Comparison of ENCODE assay signal across 9 mouse cellular contexts in the genomic region with DNA sequence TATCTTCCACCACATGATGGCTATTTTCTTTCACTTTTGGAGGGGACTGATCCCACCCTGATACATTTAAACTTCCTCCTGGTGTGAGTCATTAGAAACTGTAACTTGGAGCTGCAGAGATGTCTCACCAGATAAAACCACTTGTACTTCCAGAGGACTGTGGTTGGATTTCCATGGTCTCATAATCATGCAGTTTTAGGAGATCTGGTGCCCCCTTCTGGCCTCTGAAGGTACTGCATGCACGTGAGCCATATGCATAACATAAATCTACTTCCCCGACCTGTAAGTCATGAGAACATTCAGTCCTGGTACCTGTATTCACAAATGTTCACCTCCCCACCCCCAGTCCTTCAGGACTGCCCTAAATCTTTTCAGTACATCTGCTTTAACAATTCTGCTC. TPM values are rescaled to one million over a fixed set of nuclear protein-coding genes. Genes with fewer than 3 reads are reported as not detected.
A peak's percentile ranks its signal among the peaks of the same experiment; 100 is the strongest.
DNase-seq lines count a peak whose midpoint lies in the region; TF ChIP-seq lines count a peak whose summit lies in the region.
"Had no signal": no experiment of that assay in that cellular context is flagged by ENCODE, and none has a peak within 500 bp of the region (broad histone marks: within the 10 kb centered on the region; RNA-seq: fewer than 3 reads in every experiment).

No protein-coding gene starts in this region.

- TF ChIP-seq CTCF in thymus, adult 2 months (IDR thresholded peaks at IDR 0.05; ENCODE audit: borderline replicate concordance, control insufficient read depth, extremely low read depth, insufficient read depth, low read length, poor library complexity): no peak

- peak; percentile 31 for DNase-seq in heart, postnatal 4 days
- no peak for DNase-seq in heart, adult 11 months
- peak; percentile 63 for DNase-seq in A20 (ENCODE audit: low read depth, low spot score)
- DNase-seq in Muller cell, postnatal 12 days (ENCODE audit: inconsistent ontology term): peak; percentile 30
- DNase-seq in induced T-regulatory cell, adult 2 months (ENCODE audit: low read depth): peak; percentile 70
- DNase-seq in thymus, adult 2 months: peak; percentile 58
- no peak for DNase-seq in urinary bladder, adult 18-20 months (ENCODE audit: low spot score in 2 of 2)
- no peak for DNase-seq in frontal cortex, postnatal 36 days (ENCODE audit: low spot score in 2 of 2)

- no peak overlapping the region for H3K4me3 ChIP-seq in thymus, adult 2 months (ENCODE audit: control insufficient read depth, insufficient read depth, low read length)
- H3K4me3 ChIP-seq: embryonic facial prominence, embryonic 12.5 days had no signal

- no peak overlapping the region for H3K27ac ChIP-seq in thymus, adult 2 months (ENCODE audit: control insufficient read depth, insufficient read depth, low read length)
- H3K27ac ChIP-seq: embryonic facial prominence, embryonic 12.5 days had no signal

- H3K36me3 ChIP-seq in thymus, adult 2 months (ENCODE audit: control insufficient read depth, insufficient read depth, low read length): no peaks in the 10 kb centered on the region
- H3K36me3 ChIP-seq: embryonic facial prominence, embryonic 12.5 days had no signal

- no peaks in the 10 kb centered on the region for H3K4me1 ChIP-seq in thymus, adult 2 months (replicated peaks; ENCODE audit: control insufficient read depth, insufficient read depth, low read length)
- H3K4me1 ChIP-seq: embryonic facial prominence, embryonic 12.5 days had no signal

- TF ChIP-seq POLR2A in thymus, adult 2 months (IDR thresholded peaks at IDR 0.05; ENCODE audit: control insufficient read depth, extremely low read depth, insufficient read depth, low read length, poor library complexity): no peak

- H3K27me3 ChIP-seq in thymus, adult 2 months (ENCODE audit: control insufficient read depth, insufficient read depth, low read length): no peaks in the 10 kb centered on the region
- H3K27me3 ChIP-seq: embryonic facial prominence, embryonic 12.5 days had no signal

- WGBS in thymus, adult 2 months: 35% methylated on average over 2 of the region's 2 CpGs

RNA-seq across cellular contexts. Expression of gene 1700010I14Rik, which starts 54.6 kb away (rescaled TPM):
- total RNA-seq in heart, postnatal 4 days (2021): under 1 TPM in 1 of 2 experiments, not detected in 1; 0.36 TPM
- polyA plus RNA-seq in thymus, adult 2 months (2012; rRNA removed): 2.2 and 2.4 TPM in 2 replicates

Comparison
In these comparisons a context has a peak if more than half of its experiments do, and no peak if none do; other contexts are left out.
1. DNase-seq: peak in heart, postnatal 4 days (single experiment), A20 (single experiment), Muller cell, postnatal 12 days (single experiment), induced T-regulatory cell, adult 2 months (single experiment) and thymus, adult 2 months (single experiment); none in heart, adult 11 months (single experiment), urinary bladder, adult 18-20 months (0 of 2) and frontal cortex, postnatal 36 days (0 of 2).